Mouse (Mus musculus) large intestine, adult 2 months (tissue): ENCODE measurements around the gene Klk1b8. TPM values are rescaled to one million over a fixed set of nuclear protein-coding genes. Genes with fewer than 3 reads are reported as not detected.
"Not testable (repeated sequence)": the region's sequence is repeated elsewhere in the genome, so short reads cannot be mapped to it uniquely, and the experiment has no call there.

Source experiments
- DNase-seq: peaks from one replicate; pipeline ENCODE4 v3.0.0-alpha.2; 2012; ENCODE audit warnings: low read depth, low spot score
- WGBS: fragments of 180-500 bp; shearing (Covaris S2); methylation state at CpG from one replicate; pipeline ENCODE4 v1.1.7; 2018; 5-methylcytosine and 5-hydroxymethylcytosine counted together
- polyA plus RNA-seq: library from polyadenylated mRNA; depleted of rRNA; stranded (reverse); fragments of >200 nt; gene quantifications from 2 replicates; pipeline ENCODE4 v1.2.3, GENCODE M21; 2012; rRNA removed

Klk1b8 gene
- polyA plus RNA-seq, 1 experiment: not detected

GRCm38 (mm10) chr7:43985657-43986056 is 35.2 kb downstream of the Klk1b8 start:
- DNase-seq: no peak

DNA sequence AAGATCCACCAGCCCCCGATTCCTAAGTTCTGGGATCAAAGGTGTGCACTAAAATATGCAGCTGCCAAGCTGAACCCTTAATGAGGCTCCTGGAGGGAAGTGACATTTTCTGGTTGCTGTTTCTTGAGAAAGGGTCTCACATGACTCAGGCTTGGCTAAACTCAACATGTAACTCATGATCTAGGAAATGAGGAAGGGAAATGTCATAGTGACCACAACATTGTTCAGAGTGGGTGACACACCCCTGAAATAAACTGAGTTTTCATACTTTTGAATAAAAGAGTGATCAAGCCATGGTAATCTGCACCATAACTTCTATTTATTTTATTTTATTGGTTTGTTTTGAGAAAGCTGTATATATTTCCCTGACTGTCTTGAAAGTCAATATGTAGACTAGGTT is 44.4 kb downstream of the Klk1b8 start:
- WGBS: 57% methylated on average over 1 of the region's 1 CpGs
- not testable (repeated sequence) for DNase-seq

GRCm38 (mm10) chr7:43995577-43995976 is 45.1 kb downstream of the Klk1b8 start, which contains the start of gene Klk1b11:
Gene Klk1b11 (plus strand): TSS chr7:43995877.
- WGBS: 33% methylated on average over 4 of the region's 4 CpGs
- not testable (repeated sequence) for DNase-seq

Other genes starting within 250 kb of the Klk1b8 start
- not detected in 2 replicates for gene Klk13, start 238.1 kb upstream of the Klk1b8 start, polyA plus RNA-seq
- not detected in 2 replicates for gene Klk12, start 181.8 kb upstream of the Klk1b8 start, polyA plus RNA-seq
- not detected in 2 replicates for gene Klk11, start 176.1 kb upstream of the Klk1b8 start, polyA plus RNA-seq
- gene Klk10, start 169.6 kb upstream of the Klk1b8 start, polyA plus RNA-seq: 0.21 and 0.69 TPM in 2 replicates
- not detected in 2 replicates for gene Klk9, start 158.8 kb upstream of the Klk1b8 start, polyA plus RNA-seq
- 3.1 TPM in 2 replicates for gene Klk8, start 153.1 kb upstream of the Klk1b8 start, polyA plus RNA-seq
- gene Klk7, start 139.4 kb upstream of the Klk1b8 start, polyA plus RNA-seq: not detected in 2 replicates
- not detected in 2 replicates for gene Klk6, start 126.2 kb upstream of the Klk1b8 start, polyA plus RNA-seq
- not detected in 2 replicates for gene Klk5, start 108.7 kb upstream of the Klk1b8 start, polyA plus RNA-seq
- gene Klk4, start 69.5 kb upstream of the Klk1b8 start, polyA plus RNA-seq: not detected in 2 replicates
- gene Klk15, start 16.9 kb upstream of the Klk1b8 start, polyA plus RNA-seq: not detected in 2 replicates
- gene Klk1b1, start 16.1 kb downstream of the Klk1b8 start, polyA plus RNA-seq: not detected in 2 replicates
- gene Klk1b9, start 25.4 kb downstream of the Klk1b8 start, polyA plus RNA-seq: not detected in 2 replicates
- not detected in 2 replicates for gene Klk1b11, start 45.2 kb downstream of the Klk1b8 start, polyA plus RNA-seq
- not detected in 2 replicates for gene Klk1b26, start 61.5 kb downstream of the Klk1b8 start, polyA plus RNA-seq
- 0.62 and 0.71 TPM in 2 replicates for gene Klk1b27, start 101.6 kb downstream of the Klk1b8 start, polyA plus RNA-seq
- gene Klk1b21, start 151.7 kb downstream of the Klk1b8 start, polyA plus RNA-seq: not detected in 2 replicates
- gene Klk1b22, start 162.0 kb downstream of the Klk1b8 start, polyA plus RNA-seq: 2.6 and 4.9 TPM in 2 replicates
- gene Klk1b16, start 186.1 kb downstream of the Klk1b8 start, polyA plus RNA-seq: not detected in 2 replicates
- gene Klk1b24, start 237.6 kb downstream of the Klk1b8 start, polyA plus RNA-seq: 0.10 TPM in 1 of 2 replicates, not detected in the other
- 0.12 and 0.18 TPM in 2 replicates for gene Klk1b3, start 247.5 kb downstream of the Klk1b8 start, polyA plus RNA-seq